ENCODE assay signal across 24 mouse cellular contexts in the genomic region with DNA sequence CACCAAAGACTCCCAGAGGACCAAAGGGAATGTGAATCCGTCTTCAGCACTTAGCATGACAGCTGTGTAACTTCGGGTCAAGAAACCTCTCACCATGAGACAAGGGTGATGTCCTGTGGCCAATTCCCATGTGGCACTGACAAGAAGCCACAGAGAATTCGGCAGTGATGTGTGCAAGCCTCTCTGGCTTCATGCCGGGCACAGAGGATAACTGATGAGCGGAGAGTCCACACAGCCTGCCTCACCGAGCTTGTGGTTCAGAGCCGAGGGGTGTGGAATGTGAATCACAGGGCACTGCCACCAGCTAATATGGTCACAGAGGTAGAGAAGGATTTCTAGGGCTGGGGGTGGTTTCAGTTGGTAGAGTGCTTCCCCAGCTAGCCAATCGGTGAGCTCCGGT.
"Had no signal": no experiment of that assay in that cellular context is flagged by ENCODE, and none has a peak within 500 bp of the region (broad histone marks: within the 10 kb centered on the region; RNA-seq: fewer than 3 reads in every experiment).

No protein-coding gene starts in this region.

- H3K27ac ChIP-seq: gastrocnemius, adult 2 months; hindbrain, embryonic 10.5 days; hindbrain, embryonic 12.5 days; hindbrain, embryonic 14.5 days; intestine, embryonic 15.5 days; layer of hippocampus, adult 2 months; limb, embryonic 13.5 days; limb, embryonic 15.5 days; liver, embryonic 12.5 days had no signal

- H3K36me3 ChIP-seq: intestine, embryonic 15.5 days had no signal

- H3K4me3 ChIP-seq: gastrocnemius, adult 2 months; heart, embryonic 12.5 days; hindbrain, embryonic 10.5 days; hindbrain, embryonic 12.5 days; intestine, embryonic 15.5 days; layer of hippocampus, adult 2 months; limb, embryonic 13.5 days; limb, embryonic 15.5 days; liver, embryonic 12.5 days had no signal

- H3K4me2 ChIP-seq: heart, embryonic 12.5 days; hindbrain, embryonic 12.5 days; hindbrain, embryonic 14.5 days; intestine, embryonic 15.5 days; limb, embryonic 13.5 days; limb, embryonic 15.5 days; liver, embryonic 12.5 days had no signal

- H3K9ac ChIP-seq: heart, embryonic 12.5 days; hindbrain, embryonic 12.5 days; hindbrain, embryonic 14.5 days; intestine, embryonic 15.5 days; limb, embryonic 13.5 days; limb, embryonic 15.5 days; liver, embryonic 12.5 days had no signal

- DNase-seq: gastrocnemius, adult 2 months; gastrocnemius, postnatal 10 days; gastrocnemius, postnatal 25 days; heart, adult 18-20 months; heart, postnatal 10 days; heart, postnatal 4 days; kidney, adult 18-20 months; kidney, adult 8-10 months; kidney, postnatal 10 days; kidney, postnatal 25 days; kidney, postnatal 4 days; left cerebral cortex, postnatal 4 days had no signal

- H3K27me3 ChIP-seq: intestine, embryonic 15.5 days; limb, embryonic 13.5 days; limb, embryonic 15.5 days; liver, embryonic 12.5 days had no signal

- H3K9me3 ChIP-seq: hindbrain, embryonic 12.5 days; intestine, embryonic 15.5 days; limb, embryonic 13.5 days; limb, embryonic 15.5 days; liver, embryonic 12.5 days had no signal

- ATAC-seq: hindbrain, embryonic 16.5 days; inflammation-experienced regulatory T-cells, adult 6 months; intestine, postnatal 0 days; liver, embryonic 12.5 days had no signal

- H3K4me1 ChIP-seq: limb, embryonic 15.5 days had no signal
